Mouse (Mus musculus): ENCODE results near the gene Rab3gap1. TPM values are rescaled to one million over a fixed set of nuclear protein-coding genes. Genes with fewer than 3 reads are reported as not detected.
A peak's percentile ranks its signal among the peaks of the same experiment; 100 is the strongest.

Gene Rab3gap1
- polyA plus RNA-seq, 1 experiment from 2014 or later, result 14.6 TPM

DNA sequence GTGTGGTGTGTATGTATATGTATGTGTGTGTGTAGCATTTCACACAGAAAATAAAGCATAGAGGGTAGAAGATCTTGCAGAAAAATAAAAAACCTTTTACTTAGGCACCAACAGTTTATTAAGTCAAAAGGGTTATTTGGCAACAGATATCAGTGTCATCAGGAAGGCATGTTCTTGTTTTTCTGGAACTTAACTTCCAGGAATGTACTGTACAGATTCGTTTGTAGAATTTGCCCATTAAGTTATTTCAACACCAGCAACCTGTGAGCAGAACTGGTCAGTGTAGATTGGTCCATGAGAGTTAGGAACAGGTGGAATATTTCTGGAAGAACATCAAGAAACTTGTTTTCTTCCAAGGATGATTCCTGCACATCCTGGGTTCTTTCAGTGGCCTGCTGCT lies 30.8 kb downstream of the Rab3gap1 start:
- Histone ChIP-seq H3K9me3 (replicated peaks; ENCODE audit: control insufficient read depth, low read length) (no peaks in the 10 kb centered on the region), H3K27ac (ENCODE audit: low read depth, low read length) (no peak overlapping the region), H3K27me3 (replicated peaks; ENCODE audit: control insufficient read depth, insufficient read depth, low read length) (no peaks in the 10 kb centered on the region), H3K4me2 (ENCODE audit: low read length) (no peak overlapping the region), H3K4me1 (ENCODE audit: control insufficient read depth, insufficient read depth, low read length) (no peaks in the 10 kb centered on the region), H3K9ac (ENCODE audit: low read length) (no peak overlapping the region), H3K4me3 (ENCODE audit: low read depth, low read length) (no peak overlapping the region), H3K36me3 (ENCODE audit: control insufficient read depth, insufficient read depth, low read length) (peaks cover 6% of the 10 kb centered on the region; the same call in 1 of the 2 replicates)
- DNase-seq (ENCODE audit: low spot score), result no peak
- 91% methylated on average over 1 of the region's 1 CpGs for WGBS
- no peak for ATAC-seq

DNA sequence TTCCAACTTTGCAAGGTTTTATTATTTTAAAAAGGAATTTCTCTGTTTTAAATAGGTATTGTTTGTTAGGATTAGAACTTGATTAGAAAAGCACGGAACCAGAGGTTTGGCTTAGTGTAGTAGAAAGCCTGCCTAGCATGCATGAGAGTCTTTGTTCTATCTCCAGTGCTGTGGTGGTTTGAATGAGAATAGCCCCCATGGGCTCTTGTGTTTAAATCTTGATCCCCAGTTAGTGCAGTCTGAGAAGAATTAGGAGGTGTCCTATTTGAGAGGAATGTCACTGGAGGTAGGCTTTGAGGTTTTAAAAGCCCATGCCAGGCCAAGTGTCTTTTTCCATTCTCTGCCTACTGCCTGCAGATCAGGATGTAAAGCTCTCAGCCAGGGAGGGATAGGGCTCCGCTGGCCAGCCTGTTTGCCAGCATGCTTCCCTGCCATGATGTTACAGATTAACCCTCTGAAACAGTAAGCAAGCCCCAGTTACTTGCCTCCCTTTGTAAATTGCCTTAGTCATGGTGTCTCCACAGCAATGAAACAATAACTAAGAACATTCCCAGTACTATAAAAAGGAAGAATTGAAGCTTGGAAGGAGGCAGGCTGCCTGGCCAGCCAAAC lies 36.3 kb downstream of the Rab3gap1 start:
- H3K27me3 ChIP-seq (replicated peaks; ENCODE audit: control insufficient read depth, insufficient read depth, low read length), result no peaks in the 10 kb centered on the region
- H3K9me3 ChIP-seq (replicated peaks; ENCODE audit: control insufficient read depth, low read length), result no peaks in the 10 kb centered on the region
- no peak overlapping the region for H3K27ac ChIP-seq (ENCODE audit: low read depth, low read length)
- ATAC-seq (0 out of 2 replicates have a peak, but pooled peaks have one; percentile 20), DNase-seq (ENCODE audit: low spot score) (peak; percentile 16)
- 11% methylated on average over 2 of the region's 2 CpGs for WGBS
- no peaks in the 10 kb centered on the region for H3K4me1 ChIP-seq (ENCODE audit: control insufficient read depth, insufficient read depth, low read length)
- H3K36me3 ChIP-seq (ENCODE audit: control insufficient read depth, insufficient read depth, low read length), result peaks cover 17% of the 10 kb centered on the region; the same call in 1 of the 2 replicates
- no peak overlapping the region for H3K9ac ChIP-seq (ENCODE audit: low read length)
- no peak overlapping the region for H3K4me3 ChIP-seq (ENCODE audit: low read depth, low read length)
- no peak overlapping the region for H3K4me2 ChIP-seq (ENCODE audit: low read length)

DNA sequence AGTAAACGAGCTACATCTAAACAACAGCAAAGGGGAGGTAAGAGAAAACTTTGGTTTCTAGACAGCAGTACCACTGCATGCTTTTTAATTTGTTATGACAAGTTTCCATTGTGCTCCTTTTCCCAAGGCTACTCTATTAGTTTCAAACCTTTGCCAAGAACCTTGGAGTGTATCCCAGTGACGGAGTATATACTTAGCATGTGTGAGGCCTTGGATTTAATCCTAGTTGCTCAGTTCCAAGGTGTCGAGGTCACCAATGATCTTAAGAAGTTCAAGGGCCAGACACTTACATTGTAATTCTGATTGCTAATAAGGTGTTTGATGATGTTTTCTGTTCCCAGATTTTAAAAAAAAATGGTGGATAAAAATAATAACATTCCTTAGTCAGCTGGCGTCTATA lies 44.5 kb downstream of the Rab3gap1 start:
- peak; percentile 31 for DNase-seq (ENCODE audit: low spot score)
- 61% methylated on average over 4 of the region's 4 CpGs for WGBS
- ATAC-seq, result no peak

DNA sequence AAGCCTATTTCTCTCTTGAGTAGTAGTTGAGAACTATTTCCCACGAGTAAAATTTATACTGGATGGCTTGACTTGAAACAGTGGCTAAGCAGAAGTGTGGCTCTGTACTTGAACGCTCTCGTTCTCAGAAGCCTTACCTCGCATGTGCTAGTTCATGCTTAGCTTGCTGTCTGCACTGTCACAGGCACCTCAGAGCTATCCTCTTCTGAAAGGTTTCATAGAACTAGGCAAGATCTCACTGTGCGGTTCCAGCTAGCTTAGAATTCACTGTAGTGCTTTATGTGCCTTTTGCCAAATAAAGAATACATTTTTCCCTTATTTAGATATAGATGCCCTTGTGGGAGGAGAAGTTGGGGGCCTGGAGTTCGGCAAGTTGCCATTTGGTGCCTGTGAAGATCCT lies 46.7 kb downstream of the Rab3gap1 start:
- no peak overlapping the region for H3K4me3 ChIP-seq (ENCODE audit: low read depth, low read length)
- no peaks in the 10 kb centered on the region for H3K4me1 ChIP-seq (ENCODE audit: control insufficient read depth, insufficient read depth, low read length)
- no peaks in the 10 kb centered on the region for H3K9me3 ChIP-seq (replicated peaks; ENCODE audit: control insufficient read depth, low read length)
- H3K36me3 ChIP-seq (ENCODE audit: control insufficient read depth, insufficient read depth, low read length), result peaks cover 20% of the 10 kb centered on the region
- WGBS, result 93% methylated on average over 6 of the region's 6 CpGs
- ATAC-seq, result no peak
- H3K4me2 ChIP-seq (ENCODE audit: low read length), result no peak overlapping the region
- no peak overlapping the region for H3K9ac ChIP-seq (ENCODE audit: low read length)
- no peak for DNase-seq (ENCODE audit: low spot score)
- no peaks in the 10 kb centered on the region for H3K27me3 ChIP-seq (replicated peaks; ENCODE audit: control insufficient read depth, insufficient read depth, low read length)
- no peak overlapping the region for H3K27ac ChIP-seq (ENCODE audit: low read depth, low read length)

More for the DNA sequence above, 44.5 kb downstream of the Rab3gap1 start:
- H3K27ac ChIP-seq (ENCODE audit: low read depth, low read length), result no peak overlapping the region
- H3K4me1 ChIP-seq (ENCODE audit: control insufficient read depth, insufficient read depth, low read length), result no peaks in the 10 kb centered on the region
- no peaks in the 10 kb centered on the region for H3K27me3 ChIP-seq (replicated peaks; ENCODE audit: control insufficient read depth, insufficient read depth, low read length)
- H3K36me3 ChIP-seq (ENCODE audit: control insufficient read depth, insufficient read depth, low read length), result peaks cover 11% of the 10 kb centered on the region; the same call in 1 of the 2 replicates
- H3K4me3 ChIP-seq (ENCODE audit: low read depth, low read length), result no peak overlapping the region
- no peak overlapping the region for H3K4me2 ChIP-seq (ENCODE audit: low read length)
- no peak overlapping the region for H3K9ac ChIP-seq (ENCODE audit: low read length)
- no peaks in the 10 kb centered on the region for H3K9me3 ChIP-seq (replicated peaks; ENCODE audit: control insufficient read depth, low read length)

DNA sequence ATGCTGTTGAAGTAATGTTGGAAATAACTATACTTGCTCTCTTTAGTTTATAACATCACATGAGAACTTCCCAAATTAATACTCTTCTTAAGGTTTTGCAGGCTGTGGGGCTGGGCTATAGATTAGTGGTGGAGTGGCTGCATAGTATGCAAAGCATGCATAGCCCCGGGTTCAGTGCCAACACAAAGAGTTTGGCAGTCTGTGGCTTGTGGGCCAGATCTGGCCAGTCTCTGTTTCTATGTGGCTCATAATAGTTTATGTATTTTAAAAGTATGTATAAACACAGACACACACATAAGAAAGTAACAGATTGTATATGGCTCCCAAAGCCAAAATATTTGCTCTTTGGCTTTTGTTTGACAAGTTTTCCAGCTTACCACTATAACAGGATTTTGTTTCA lies 47.2 kb downstream of the Rab3gap1 start:
- Histone ChIP-seq H3K4me2 (ENCODE audit: low read length) (no peak overlapping the region), H3K36me3 (ENCODE audit: control insufficient read depth, insufficient read depth, low read length) (peaks cover 20% of the 10 kb centered on the region), H3K27me3 (replicated peaks; ENCODE audit: control insufficient read depth, insufficient read depth, low read length) (no peaks in the 10 kb centered on the region), H3K27ac (ENCODE audit: low read depth, low read length) (no peak overlapping the region), H3K4me3 (ENCODE audit: low read depth, low read length) (no peak overlapping the region), H3K9me3 (replicated peaks; ENCODE audit: control insufficient read depth, low read length) (no peaks in the 10 kb centered on the region), H3K9ac (ENCODE audit: low read length) (no peak overlapping the region), H3K4me1 (ENCODE audit: control insufficient read depth, insufficient read depth, low read length) (no peaks in the 10 kb centered on the region)
- WGBS, result 79% methylated on average over 1 of the region's 1 CpGs
- ATAC-seq (no peak), DNase-seq (ENCODE audit: low spot score) (no peak)

DNA sequence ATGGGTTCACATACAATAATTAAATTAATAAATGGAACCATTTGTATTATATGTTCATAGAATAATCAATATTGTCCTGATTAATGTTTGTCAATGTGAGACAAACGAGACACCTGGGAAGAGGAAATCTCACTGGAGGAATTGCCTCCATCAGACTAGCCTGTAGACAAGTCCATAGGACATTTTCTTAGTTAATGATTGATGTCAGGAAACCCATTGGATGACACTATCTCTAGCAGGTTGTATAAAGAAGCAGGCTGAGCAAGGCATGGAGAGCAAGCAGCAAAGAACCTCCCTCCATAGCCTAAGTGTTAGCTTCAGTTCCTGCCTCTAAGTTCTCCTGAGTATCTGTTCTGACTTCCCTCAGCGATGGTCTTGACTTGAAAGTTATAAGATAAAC lies 64.8 kb downstream of the Rab3gap1 start:
- Histone ChIP-seq H3K9ac (ENCODE audit: low read length) (no peak overlapping the region), H3K4me3 (ENCODE audit: low read depth, low read length) (no peak overlapping the region), H3K27ac (ENCODE audit: low read depth, low read length) (no peak overlapping the region), H3K4me2 (ENCODE audit: low read length) (no peak overlapping the region), H3K36me3 (ENCODE audit: control insufficient read depth, insufficient read depth, low read length) (peaks cover 52% of the 10 kb centered on the region), H3K4me1 (ENCODE audit: control insufficient read depth, insufficient read depth, low read length) (no peaks in the 10 kb centered on the region), H3K9me3 (replicated peaks; ENCODE audit: control insufficient read depth, low read length) (no peaks in the 10 kb centered on the region), H3K27me3 (replicated peaks; ENCODE audit: control insufficient read depth, insufficient read depth, low read length) (no peaks in the 10 kb centered on the region)
- no peak for DNase-seq (ENCODE audit: low spot score)
- 86% methylated on average over 2 of the region's 2 CpGs for WGBS
- ATAC-seq, result no peak

DNA sequence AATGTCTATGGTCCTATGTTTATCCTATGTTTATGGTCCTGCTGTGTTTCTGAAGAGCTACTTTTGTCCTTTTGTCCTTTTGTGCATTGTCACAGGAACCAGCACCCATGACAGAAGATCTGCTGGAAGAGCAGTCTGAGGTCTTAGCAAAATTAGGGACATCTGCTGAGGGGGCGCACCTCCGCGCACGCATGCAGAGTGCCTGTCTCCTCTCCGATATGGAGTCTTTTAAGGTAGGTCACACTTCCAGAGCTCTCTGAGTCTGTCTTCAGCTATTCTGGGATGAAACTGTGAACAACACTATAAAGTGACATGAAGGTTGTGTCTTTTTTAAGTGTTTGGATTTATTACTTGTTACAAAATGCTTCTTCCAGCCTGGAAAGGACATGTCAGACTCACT lies 65.7 kb downstream of the Rab3gap1 start:
- no peak for ATAC-seq
- no peaks in the 10 kb centered on the region for H3K9me3 ChIP-seq (replicated peaks; ENCODE audit: control insufficient read depth, low read length)
- peaks cover 61% of the 10 kb centered on the region for H3K36me3 ChIP-seq (ENCODE audit: control insufficient read depth, insufficient read depth, low read length)
- H3K27ac ChIP-seq (ENCODE audit: low read depth, low read length), result no peak overlapping the region
- no peaks in the 10 kb centered on the region for H3K4me1 ChIP-seq (ENCODE audit: control insufficient read depth, insufficient read depth, low read length)
- 94% methylated on average over 5 of the region's 5 CpGs for WGBS
- no peaks in the 10 kb centered on the region for H3K27me3 ChIP-seq (replicated peaks; ENCODE audit: control insufficient read depth, insufficient read depth, low read length)
- no peak overlapping the region for H3K4me3 ChIP-seq (ENCODE audit: low read depth, low read length)
- no peak overlapping the region for H3K4me2 ChIP-seq (ENCODE audit: low read length)
- H3K9ac ChIP-seq (ENCODE audit: low read length), result no peak overlapping the region
- no peak for DNase-seq (ENCODE audit: low spot score)

DNA sequence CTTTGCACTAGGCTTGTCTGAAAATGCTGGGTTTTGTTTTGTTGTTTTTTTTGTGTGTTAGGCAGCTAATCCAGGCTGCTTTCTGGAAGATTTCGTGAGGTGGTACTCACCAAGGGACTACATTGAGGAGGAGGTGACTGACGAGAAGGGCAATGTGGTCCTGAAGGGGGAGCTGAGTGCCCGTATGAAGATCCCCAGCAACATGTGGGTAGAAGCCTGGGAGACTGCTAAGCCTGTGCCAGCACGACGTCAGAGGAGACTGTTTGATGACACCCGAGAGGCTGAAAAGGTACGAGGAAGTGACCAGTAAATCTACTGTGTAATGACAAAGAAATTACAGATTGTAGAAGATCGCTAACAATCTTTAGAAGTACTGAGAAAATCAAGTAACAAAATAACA lies 68.7 kb downstream of the Rab3gap1 start:
- no peak for DNase-seq (ENCODE audit: low spot score)
- WGBS, result 82% methylated on average over 8 of the region's 8 CpGs
- no peak overlapping the region for H3K9ac ChIP-seq (ENCODE audit: low read length)
- no peak for ATAC-seq
- no peaks in the 10 kb centered on the region for H3K27me3 ChIP-seq (replicated peaks; ENCODE audit: control insufficient read depth, insufficient read depth, low read length)
- no peak overlapping the region for H3K4me2 ChIP-seq (ENCODE audit: low read length)
- no peaks in the 10 kb centered on the region for H3K9me3 ChIP-seq (replicated peaks; ENCODE audit: control insufficient read depth, low read length)
- H3K4me3 ChIP-seq (ENCODE audit: low read depth, low read length), result no peak overlapping the region
- peaks cover 69% of the 10 kb centered on the region for H3K36me3 ChIP-seq (ENCODE audit: control insufficient read depth, insufficient read depth, low read length)
- no peak overlapping the region for H3K27ac ChIP-seq (ENCODE audit: low read depth, low read length)
- no peaks in the 10 kb centered on the region for H3K4me1 ChIP-seq (ENCODE audit: control insufficient read depth, insufficient read depth, low read length)

DNA sequence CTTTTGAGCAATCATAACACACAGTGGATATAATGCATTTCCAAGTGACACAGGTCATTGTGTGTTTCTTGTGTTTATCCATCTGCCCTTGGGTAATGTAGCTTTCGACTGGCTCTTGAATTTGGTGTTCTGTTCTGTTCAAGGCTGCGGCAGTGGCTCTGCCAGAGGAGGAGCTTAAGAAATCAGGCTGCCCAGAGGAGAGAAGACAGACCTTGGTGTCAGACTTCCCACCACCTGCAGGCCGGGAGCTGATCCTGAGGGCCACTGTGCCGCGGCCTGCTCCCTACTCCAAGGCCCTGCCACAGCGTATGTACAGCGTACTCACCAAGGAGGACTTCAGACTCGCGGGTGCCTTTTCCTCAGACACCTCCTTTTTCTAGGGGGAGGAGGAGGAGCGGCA lies 73.7 kb downstream of the Rab3gap1 start:
- Histone ChIP-seq H3K9ac (ENCODE audit: low read length) (no peak overlapping the region), H3K36me3 (ENCODE audit: control insufficient read depth, insufficient read depth, low read length) (peaks cover 71% of the 10 kb centered on the region), H3K4me1 (ENCODE audit: control insufficient read depth, insufficient read depth, low read length) (no peaks in the 10 kb centered on the region), H3K9me3 (replicated peaks; ENCODE audit: control insufficient read depth, low read length) (no peaks in the 10 kb centered on the region), H3K4me3 (ENCODE audit: low read depth, low read length) (no peak overlapping the region), H3K27ac (ENCODE audit: low read depth, low read length) (no peak overlapping the region), H3K4me2 (ENCODE audit: low read length) (no peak overlapping the region), H3K27me3 (replicated peaks; ENCODE audit: control insufficient read depth, insufficient read depth, low read length) (no peaks in the 10 kb centered on the region)
- ATAC-seq (no peak), DNase-seq (ENCODE audit: low spot score) (no peak)
- 95% methylated on average over 10 of the region's 10 CpGs for WGBS
